ENCODE assay signal across 10 mouse cellular contexts in the genomic region with DNA sequence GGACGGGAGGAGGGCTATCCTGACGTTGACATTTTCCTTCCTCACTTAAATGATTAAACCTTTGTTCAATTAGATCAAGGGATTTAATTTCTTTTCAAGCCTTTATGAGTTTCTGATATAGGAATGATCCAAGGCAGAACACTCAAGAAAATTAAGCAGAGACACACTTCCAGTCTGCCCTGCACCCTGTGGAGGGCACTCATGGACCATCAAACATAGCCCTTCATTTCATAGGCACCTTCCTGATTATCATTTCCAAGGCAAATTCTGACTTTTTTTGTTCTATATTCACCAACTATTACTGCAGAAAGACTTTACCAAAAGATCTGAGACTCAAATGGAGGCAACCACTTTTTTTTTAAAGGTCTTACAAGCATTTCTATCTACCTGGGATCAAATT.
DNase-seq lines count a peak whose midpoint lies in the region; ATAC-seq lines count a peak whose summit lies in the region.
"Had no signal": no experiment of that assay in that cellular context is flagged by ENCODE, and none has a peak within 500 bp of the region (broad histone marks: within the 10 kb centered on the region; RNA-seq: fewer than 3 reads in every experiment).

No protein-coding gene starts in this region.

- H3K4me3 ChIP-seq in hindbrain, embryonic 10.5 days, result no peak overlapping the region
- H3K4me3 ChIP-seq in hindbrain, embryonic 11.5 days (ENCODE audit: low read depth, low read length), result no peak overlapping the region

- no peak for ATAC-seq in hindbrain, embryonic 11.5 days (ENCODE audit: low FRiP score)
- ATAC-seq in erythroblast, adult 5-6 weeks (replicated peaks; ENCODE audit: low FRiP score, poor library complexity, severe bottlenecking), result no peak
- ATAC-seq: inflammation-experienced regulatory T-cells, adult 6 months had no signal

- DNase-seq in hindbrain, embryonic 10.5 days (ENCODE audit: low spot score), result peak; percentile 5
- DNase-seq in hindbrain, embryonic 11.5 days (ENCODE audit: low spot score), result no peak
- DNase-seq in right cerebral cortex, adult 18-20 months, result peak; percentile 8
- DNase-seq in right cerebral cortex, postnatal 36 days (ENCODE audit: low spot score in 2 of 2), result no peak
- DNase-seq in frontal cortex, postnatal 14 days (ENCODE audit: low spot score in 2 of 2), result peak; percentile 8 to 9
- no peak for DNase-seq in kidney, postnatal 4 days
- DNase-seq: lung, postnatal 36 days had no signal

- no peaks in the 10 kb centered on the region for H3K9me3 ChIP-seq in hindbrain, embryonic 10.5 days
- no peaks in the 10 kb centered on the region for H3K9me3 ChIP-seq in hindbrain, embryonic 11.5 days (ENCODE audit: control insufficient read depth, low read length)

- H3K27ac ChIP-seq in hindbrain, embryonic 10.5 days, result no peak overlapping the region
- no peak overlapping the region for H3K27ac ChIP-seq in hindbrain, embryonic 11.5 days (ENCODE audit: low read depth, low read length)

- H3K27me3 ChIP-seq in hindbrain, embryonic 10.5 days (ENCODE audit: insufficient read depth, poor library complexity, severe bottlenecking), result no peaks in the 10 kb centered on the region
- H3K27me3 ChIP-seq in hindbrain, embryonic 11.5 days (ENCODE audit: control insufficient read depth, insufficient read depth, low read length), result no peaks in the 10 kb centered on the region

- no peaks in the 10 kb centered on the region for H3K36me3 ChIP-seq in hindbrain, embryonic 10.5 days
- no peaks in the 10 kb centered on the region for H3K36me3 ChIP-seq in hindbrain, embryonic 11.5 days (ENCODE audit: control insufficient read depth, insufficient read depth, low read length)

- H3K4me1 ChIP-seq in hindbrain, embryonic 10.5 days (replicated peaks), result peaks cover 4% of the 10 kb centered on the region
- no peaks in the 10 kb centered on the region for H3K4me1 ChIP-seq in hindbrain, embryonic 11.5 days (replicated peaks; ENCODE audit: control insufficient read depth, insufficient read depth, low read length)

- no peak overlapping the region for H3K9ac ChIP-seq in hindbrain, embryonic 11.5 days (ENCODE audit: low read depth, low read length)

- 81% methylated on average over 2 of the region's 2 CpGs for WGBS in hindbrain, embryonic 10.5 days
- 86% methylated on average over 2 of the region's 2 CpGs for WGBS in hindbrain, embryonic 11.5 days

- H3K4me2 ChIP-seq in hindbrain, embryonic 11.5 days (replicated peaks; ENCODE audit: low read depth, low read length), result no peak overlapping the region
- H3K4me2 ChIP-seq: liver, embryonic 11.5 days had no signal

Comparison
In these comparisons a context has a peak if more than half of its experiments do, and no peak if none do; other contexts are left out.
1. DNase-seq: peak in hindbrain, embryonic 10.5 days (single experiment), right cerebral cortex, adult 18-20 months (single experiment) and frontal cortex, postnatal 14 days (2 of 2); none in hindbrain, embryonic 11.5 days (single experiment), right cerebral cortex, postnatal 36 days (0 of 2) and kidney, postnatal 4 days (0 of 2).